21 mouse cellular contexts compared by ENCODE assay signal in genomic region chr11:36353252-36353651, GRCm38 (mm10).
A peak's percentile ranks its signal among the peaks of the same experiment; 100 is the strongest.
DNase-seq lines count a peak whose midpoint lies in the region; ATAC-seq and TF ChIP-seq lines count a peak whose summit lies in the region.
"Had no signal": no experiment of that assay in that cellular context is flagged by ENCODE, and none has a peak within 500 bp of the region (broad histone marks: within the 10 kb centered on the region; RNA-seq: fewer than 3 reads in every experiment).

No protein-coding gene starts in this region.

- TF ChIP-seq CTCF in layer of hippocampus, adult 2 months (conservative IDR thresholded peaks at IDR 0.05): no peak

- H3K27ac ChIP-seq in layer of hippocampus, adult 2 months: peak overlapping the region; percentile 76

- peak; percentile 60 for ATAC-seq in frontal cortex, adult (ENCODE audit: low TSS enrichment)
- ATAC-seq: activated CD4-positive, CD25-positive, alpha-beta regulatory T cell, adult 4 months; CD4-positive, CD25-positive, alpha-beta regulatory T cell, adult 4 months; Patski had no signal

- H3K4me3 ChIP-seq in layer of hippocampus, adult 2 months: no peak overlapping the region

- no peak for DNase-seq in frontal cortex, postnatal 14 days (ENCODE audit: low spot score in 2 of 2)
- DNase-seq in layer of hippocampus, adult 2 months (ENCODE audit: low spot score in 2 of 2): no peak
- no peak for DNase-seq in layer of hippocampus, adult 9-10 months (ENCODE audit: low spot score)
- peak; percentile 56 for DNase-seq in brain, adult 2 months (ENCODE audit: low read depth, low spot score)
- DNase-seq in telencephalon, adult 2 months (ENCODE audit: low read depth, low spot score): peak; percentile 49
- DNase-seq in right cerebral cortex, postnatal 36 days (ENCODE audit: low spot score in 2 of 2): no peak
- no peak for DNase-seq in urinary bladder, postnatal 25 days (ENCODE audit: low spot score)
- DNase-seq: adrenal gland, adult 2 months; adrenal gland, adult 8-10 months; adrenal gland, postnatal 10 days; adrenal gland, postnatal 14 days; adrenal gland, postnatal 25 days; adrenal gland, postnatal 36 days; B cell, adult 2 months; cerebellum, adult 11 months; cerebellum, adult 11-12 months; cerebellum, adult 18-20 months had no signal

Comparison
In these comparisons a context has a peak if more than half of its experiments do, and no peak if none do; other contexts are left out.
1. DNase-seq: peak in brain, adult 2 months (single experiment) and telencephalon, adult 2 months (single experiment); none in frontal cortex, postnatal 14 days (0 of 2), layer of hippocampus, adult 2 months (0 of 2), layer of hippocampus, adult 9-10 months (single experiment), right cerebral cortex, postnatal 36 days (0 of 2) and urinary bladder, postnatal 25 days (single experiment).